Mouse (Mus musculus) intestine, postnatal 0 days (tissue): Measurements from ENCODE around the gene Prmt8. TPM values are rescaled to one million over a fixed set of nuclear protein-coding genes. Genes with fewer than 3 reads are reported as not detected.

Experiments used
- ATAC-seq: fragments of 200-750 bp; cut with Nextera tagmentation; 2 replicates; pipeline ENCODE4 v1.8.0; 2017; ENCODE audit warnings: mild to moderate bottlenecking, moderate TSS enrichment, moderate library complexity
- H3K27ac ChIP-seq: fragments of 300-500 bp; sonication (generic); 2 replicates; pipeline ENCODE4 v1.5.1; 2014; ENCODE audit warnings: mild to moderate bottlenecking, low read depth, low read length, moderate library complexity
- H3K27me3 ChIP-seq: fragments of 300-500 bp; sonication (generic); replicated peaks from 2 replicates; pipeline ENCODE4 v1.6.1; 2014; ENCODE audit warnings: low read length, mixed read lengths; ENCODE audit not compliant: control insufficient read depth, insufficient read depth
- H3K36me3 ChIP-seq: fragments of 300-500 bp; sonication (generic); 2 replicates; pipeline ENCODE4 v1.6.1; 2014; ENCODE audit warnings: mild to moderate bottlenecking, moderate library complexity; ENCODE audit not compliant: control insufficient read depth, insufficient read depth
- H3K4me1 ChIP-seq: fragments of 300-500 bp; sonication (generic); replicated peaks from 2 replicates; pipeline ENCODE4 v1.6.1; 2014; ENCODE audit warnings: antibody characterized with exemption, low read length, mixed read lengths; ENCODE audit not compliant: control insufficient read depth, insufficient read depth
- H3K4me2 ChIP-seq: fragments of 300-500 bp; sonication (generic); replicated peaks from 2 replicates; pipeline ENCODE4 v1.6.1; 2014; ENCODE audit warnings: low read depth, mild to moderate bottlenecking, moderate library complexity
- H3K4me3 ChIP-seq: fragments of 300-500 bp; sonication (generic); 2 replicates; pipeline ENCODE4 v1.5.1; 2014; ENCODE audit warnings: low read depth, low read length
- H3K9ac ChIP-seq: fragments of 300-500 bp; sonication (generic); 2 replicates; pipeline ENCODE4 v1.6.1; 2014; ENCODE audit warnings: mild to moderate bottlenecking, low read depth, low read length
- H3K9me3 ChIP-seq: fragments of 300-500 bp; sonication (generic); 2 replicates; pipeline ENCODE4 v1.6.1; 2016; ENCODE audit warnings: mixed run types; ENCODE audit not compliant: control insufficient read depth
- CTCF ChIP-seq: sonication (generic); IDR thresholded peaks from 2 replicates; pipeline ENCODE4 v1.5.1; 2016; ENCODE audit warnings: low read depth, mild to moderate bottlenecking, control low read depth, antibody characterized with exemption, moderate library complexity
- WGBS: fragments of 180-500 bp; shearing (Covaris S2); extraction: QIAGEN DNeasy Blood & Tissue Kit; methylation state at CpG from one replicate; pipeline ENCODE4 v1.1.7; 2014; 5-methylcytosine and 5-hydroxymethylcytosine counted together
- microRNA-seq: library from miRNA; unstranded; fragments of <30 nt; microRNA quantifications from one replicate; pipeline ENCODE4, GENCODE M21; 2016
- polyA plus RNA-seq: library from polyadenylated mRNA; unstranded; fragments of >200 nt; fragmentation: Nextera tagmentation; extraction: Ambion mirVana; gene quantifications from 2 replicates; pipeline ENCODE4 v1.2.1, GENCODE M21; 2015

Gene Prmt8
- polyA plus RNA-seq, 1 experiment from 2014 or later: 0.17 TPM

DNA sequence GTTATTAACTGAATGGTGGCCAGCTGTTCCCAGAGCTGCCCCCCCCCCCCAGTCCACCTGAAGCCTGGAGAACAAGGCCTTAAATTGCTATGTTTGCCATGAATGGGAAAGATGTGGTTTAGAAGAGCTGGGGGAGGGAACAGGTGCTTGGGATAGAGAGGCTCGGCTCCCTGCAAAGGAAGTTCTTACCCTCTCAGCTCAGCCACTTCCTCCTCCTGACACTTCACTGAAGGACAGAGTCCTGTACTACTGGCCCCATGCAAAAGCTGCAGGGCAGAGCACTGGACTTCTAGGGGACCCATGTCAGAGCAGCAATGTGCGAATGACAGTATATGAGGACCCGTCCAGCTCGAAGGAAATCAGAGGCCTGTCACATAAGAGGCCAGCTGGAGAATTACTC is 109.3 kb downstream of the Prmt8 start:
- Histone ChIP-seq H3K27me3 (no peaks in the 10 kb centered on the region), H3K4me1 (no peaks in the 10 kb centered on the region), H3K4me2 (no peak overlapping the region), H3K9me3 (no peaks in the 10 kb centered on the region), H3K9ac (no peak overlapping the region), H3K36me3 (no peaks in the 10 kb centered on the region), H3K27ac (no peak overlapping the region), H3K4me3 (no peak overlapping the region)
- no peak for TF ChIP-seq CTCF
- no peak for ATAC-seq
- 74% methylated on average over 4 of the region's 4 CpGs for whole genome bisulfite sequencing

DNA sequence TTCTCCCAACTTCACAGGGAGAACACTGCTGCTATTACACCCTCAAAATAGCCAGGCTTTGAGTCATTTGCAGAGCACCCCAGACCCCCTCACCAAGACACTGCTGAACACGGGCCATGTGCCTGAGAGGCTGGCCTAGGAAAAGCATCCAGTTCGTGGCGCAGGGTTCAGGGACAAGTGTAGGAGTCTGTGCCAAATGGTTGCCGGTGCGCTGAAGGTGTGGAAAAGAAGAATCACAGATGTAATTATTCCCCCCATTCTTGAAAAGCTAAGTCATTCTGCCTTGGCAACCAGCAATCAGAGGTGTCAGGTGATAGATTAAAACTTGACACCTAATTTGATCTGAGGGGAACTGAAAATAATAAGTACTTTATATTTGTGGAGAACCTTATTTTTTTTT is 109.8 kb downstream of the Prmt8 start:
- no peak overlapping the region for H3K9ac ChIP-seq
- no peaks in the 10 kb centered on the region for H3K9me3 ChIP-seq

DNA sequence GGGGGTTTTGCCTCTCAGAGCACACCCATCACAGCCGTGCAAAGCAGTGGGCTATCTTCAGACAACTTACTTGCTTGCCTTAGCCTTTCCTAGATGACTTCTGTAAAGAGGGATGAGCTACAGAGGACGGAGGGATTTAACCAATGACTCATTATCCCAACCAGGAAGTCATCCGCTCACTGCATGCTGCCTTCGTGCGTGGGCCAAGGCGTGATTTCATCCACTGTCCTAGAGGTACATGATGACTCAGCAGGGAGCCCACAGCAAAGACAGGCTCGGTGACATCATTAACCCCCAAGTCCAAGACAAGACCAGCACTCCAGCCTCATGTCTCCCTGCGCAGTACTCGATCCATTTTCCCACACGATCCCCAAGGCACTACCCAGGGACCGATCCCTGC is 112.1 kb downstream of the Prmt8 start:
- no peak for ATAC-seq
- H3K9ac ChIP-seq: no peak overlapping the region
- H3K9me3 ChIP-seq: no peaks in the 10 kb centered on the region
- no peaks in the 10 kb centered on the region for H3K4me1 ChIP-seq
- TF ChIP-seq CTCF: no peak
- H3K4me2 ChIP-seq: no peak overlapping the region
- H3K27me3 ChIP-seq: no peaks in the 10 kb centered on the region
- no peak overlapping the region for H3K27ac ChIP-seq
- H3K36me3 ChIP-seq: no peaks in the 10 kb centered on the region
- 86% methylated on average over 11 of the region's 11 CpGs for WGBS
- no peak overlapping the region for H3K4me3 ChIP-seq

More for the DNA sequence above, 109.8 kb downstream of the Prmt8 start:
- Histone ChIP-seq H3K36me3 (no peaks in the 10 kb centered on the region), H3K27ac (no peak overlapping the region), H3K27me3 (no peaks in the 10 kb centered on the region), H3K4me3 (no peak overlapping the region), H3K4me2 (no peak overlapping the region), H3K4me1 (no peaks in the 10 kb centered on the region)
- no peak for TF ChIP-seq CTCF
- WGBS: 88% methylated on average over 5 of the region's 5 CpGs
- no peak for ATAC-seq

DNA sequence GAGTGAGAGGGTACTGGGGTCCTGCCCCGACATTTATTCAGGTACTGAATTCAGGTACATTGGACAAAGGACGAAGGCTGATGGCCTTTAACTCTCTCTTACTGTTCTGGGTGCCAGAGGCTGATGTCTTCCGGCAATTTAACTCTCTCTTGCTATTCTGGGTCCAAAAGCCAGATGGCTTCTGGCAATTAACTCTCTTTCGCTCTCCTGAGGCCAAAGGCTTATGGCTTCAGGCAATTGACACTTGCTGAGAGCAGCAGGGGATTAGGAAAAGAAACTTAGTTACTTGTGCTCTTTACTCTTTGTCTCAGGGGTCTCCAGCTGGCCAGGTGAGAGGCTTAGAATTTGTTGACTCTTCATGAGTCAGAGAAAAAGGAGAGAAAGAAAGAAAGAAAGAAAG is 113.3 kb downstream of the Prmt8 start:
- Histone ChIP-seq H3K27ac (no peak overlapping the region), H3K36me3 (no peaks in the 10 kb centered on the region), H3K9me3 (no peaks in the 10 kb centered on the region), H3K4me2 (no peak overlapping the region), H3K9ac (no peak overlapping the region), H3K27me3 (no peaks in the 10 kb centered on the region), H3K4me3 (no peak overlapping the region), H3K4me1 (no peaks in the 10 kb centered on the region)
- no peak for TF ChIP-seq CTCF
- WGBS: 52% methylated on average over 4 of the region's 4 CpGs
- ATAC-seq: no peak

DNA sequence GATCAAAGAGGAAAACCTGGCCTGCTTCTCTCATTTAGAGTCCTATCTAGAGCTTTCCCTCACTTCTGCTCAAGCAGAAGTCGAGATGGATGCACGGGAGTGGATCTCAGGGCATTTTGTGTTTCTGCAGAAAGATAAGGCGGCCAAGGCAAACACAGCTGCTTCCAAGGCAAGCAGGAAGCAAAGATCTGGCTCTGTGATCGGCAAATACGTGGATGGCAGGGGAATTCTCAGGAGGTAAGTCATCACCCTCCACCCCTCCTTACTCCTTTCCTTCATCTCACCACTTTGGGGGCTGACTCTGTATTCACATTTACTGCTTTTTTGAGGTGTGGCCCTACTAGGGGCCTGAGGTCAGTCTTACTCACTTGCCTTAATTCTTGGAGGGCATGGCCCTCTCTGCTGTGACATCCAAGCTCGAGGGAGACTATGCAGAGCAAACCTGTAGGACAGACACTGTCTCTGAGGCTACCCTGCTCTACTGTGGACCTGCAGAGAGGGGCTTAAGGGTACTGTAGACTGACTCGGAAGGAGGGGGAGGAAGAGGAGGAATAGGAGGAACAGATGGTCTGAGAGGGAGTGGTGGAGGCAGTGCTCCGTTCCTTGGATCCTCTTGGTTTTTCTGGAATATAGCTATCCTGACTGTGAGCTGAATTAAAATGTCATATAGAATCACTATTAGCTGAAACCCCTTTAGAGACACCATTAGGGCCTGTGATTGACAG is 128.0 kb downstream of the Prmt8 start:
- Histone ChIP-seq H3K4me3 (no peak overlapping the region), H3K36me3 (no peaks in the 10 kb centered on the region), H3K9ac (no peak overlapping the region), H3K4me1 (no peaks in the 10 kb centered on the region), H3K27ac (no peak overlapping the region), H3K9me3 (no peaks in the 10 kb centered on the region), H3K27me3 (no peaks in the 10 kb centered on the region), H3K4me2 (no peak overlapping the region)
- ATAC-seq: no peak
- WGBS: 44% methylated on average over 8 of the region's 8 CpGs
- no peak for TF ChIP-seq CTCF

Small RNA genes within 50 kb of the gene (microRNA-seq; reads per million reads assigned to microRNA genes)
- not detected for gene Mir7233

Other genes with a start within 250 kb of the Prmt8 start
- gene Cracr2a, start 208.1 kb downstream of the Prmt8 start, polyA plus RNA-seq: 1.1 and 1.3 TPM in 2 replicates
- gene Tspan11, start 118.1 kb upstream of the Prmt8 start, polyA plus RNA-seq: 2.7 and 3.8 TPM in 2 replicates